In the genomic region with DNA sequence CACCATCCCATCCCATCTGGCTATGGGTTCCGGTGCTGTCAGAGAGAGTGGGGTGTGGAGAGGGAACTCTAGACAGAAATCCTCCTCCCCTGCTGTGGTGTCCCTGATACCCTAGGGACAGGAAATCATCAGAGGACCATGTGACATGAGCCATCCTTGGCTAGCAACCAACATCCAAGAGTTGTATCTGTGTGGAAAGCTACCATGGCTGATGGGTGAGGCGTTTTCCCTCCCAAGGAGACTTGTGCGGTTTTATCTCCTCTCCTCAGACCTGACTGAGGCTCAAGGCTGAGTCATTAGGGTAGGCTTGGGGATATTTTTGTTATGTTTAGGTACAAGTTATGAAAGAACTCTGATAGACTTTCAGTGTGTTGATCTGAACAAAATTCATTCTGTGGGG, we compare ENCODE assay signal across 14 mouse cellular contexts. TPM values are rescaled to one million over a fixed set of nuclear protein-coding genes. Genes with fewer than 3 reads are reported as not detected.
A peak's percentile ranks its signal among the peaks of the same experiment; 100 is the strongest.
DNase-seq lines count a peak whose midpoint lies in the region; ATAC-seq lines count a peak whose summit lies in the region.
"Had no signal": no experiment of that assay in that cellular context is flagged by ENCODE, and none has a peak within 500 bp of the region (broad histone marks: within the 10 kb centered on the region; RNA-seq: fewer than 3 reads in every experiment).

No protein-coding gene starts in this region.

- no peaks in the 10 kb centered on the region; the same call in 1 of the 2 replicates for H3K9me3 ChIP-seq in erythroblast, embryonic 14.5 days (ENCODE audit: control insufficient read depth, low read length)
- no peaks in the 10 kb centered on the region for H3K9me3 ChIP-seq in liver, embryonic 15.5 days (replicated peaks)
- no peaks in the 10 kb centered on the region for H3K9me3 ChIP-seq in stomach, embryonic 16.5 days (replicated peaks; ENCODE audit: control insufficient read depth, low read length)
- H3K9me3 ChIP-seq: forebrain, embryonic 12.5 days; limb, embryonic 13.5 days had no signal

- H3K36me3 ChIP-seq in erythroblast, embryonic 14.5 days (ENCODE audit: control insufficient read depth): no peaks in the 10 kb centered on the region
- no peaks in the 10 kb centered on the region for H3K36me3 ChIP-seq in liver, embryonic 15.5 days (replicated peaks)
- H3K36me3 ChIP-seq in stomach, embryonic 16.5 days (ENCODE audit: control insufficient read depth, insufficient read depth, low read length): no peaks in the 10 kb centered on the region
- H3K36me3 ChIP-seq: forebrain, embryonic 12.5 days; limb, embryonic 13.5 days had no signal

- peak overlapping the region; percentile 49 for H3K4me2 ChIP-seq in liver, embryonic 15.5 days
- H3K4me2 ChIP-seq in stomach, embryonic 16.5 days (ENCODE audit: low read depth, low read length): no peak overlapping the region
- H3K4me2 ChIP-seq: forebrain, embryonic 12.5 days; limb, embryonic 13.5 days had no signal

- ATAC-seq in liver, embryonic 15.5 days (ENCODE audit: insufficient read depth): peak; percentile 98
- ATAC-seq in stomach, embryonic 16.5 days (ENCODE audit: insufficient read depth, low FRiP score): peak; percentile 17; the same call in 1 of the 2 replicates
- ATAC-seq: midbrain, embryonic 16.5 days had no signal

- DNase-seq in lung, postnatal 10 days: peak; percentile 7
- no peak for DNase-seq in lung, adult 18-20 months
- no peak for DNase-seq in frontal cortex, postnatal 10 days (ENCODE audit: low spot score in 2 of 2)
- no peak for DNase-seq in right cerebral cortex, postnatal 25 days
- DNase-seq in thymus, adult 18-20 months: no peak
- DNase-seq: cerebellum, postnatal 36 days; heart, postnatal 14 days had no signal

- peak overlapping the region; percentile 44 for H3K4me3 ChIP-seq in erythroblast, embryonic 14.5 days (replicated peaks)
- H3K4me3 ChIP-seq in liver, embryonic 15.5 days (replicated peaks): no peak overlapping the region
- no peak overlapping the region for H3K4me3 ChIP-seq in stomach, embryonic 16.5 days (replicated peaks; ENCODE audit: low read length)
- H3K4me3 ChIP-seq: forebrain, embryonic 12.5 days; layer of hippocampus, adult 2 months; limb, embryonic 13.5 days had no signal

- peaks cover 82% of the 10 kb centered on the region for H3K4me1 ChIP-seq in erythroblast, embryonic 14.5 days (ENCODE audit: control insufficient read depth)
- peaks cover 75% of the 10 kb centered on the region for H3K4me1 ChIP-seq in liver, embryonic 15.5 days (replicated peaks)
- no peaks in the 10 kb centered on the region for H3K4me1 ChIP-seq in stomach, embryonic 16.5 days (ENCODE audit: control insufficient read depth, insufficient read depth, low read length)
- H3K4me1 ChIP-seq: forebrain, embryonic 12.5 days; limb, embryonic 13.5 days had no signal

- peak overlapping the region; percentile 96 for H3K27ac ChIP-seq in liver, embryonic 15.5 days (replicated peaks)
- H3K27ac ChIP-seq in stomach, embryonic 16.5 days (ENCODE audit: low read length): no peak overlapping the region
- H3K27ac ChIP-seq: forebrain, embryonic 12.5 days; layer of hippocampus, adult 2 months; limb, embryonic 13.5 days had no signal

- WGBS in liver, embryonic 15.5 days (ENCODE audit: insufficient replicate concordance): 15% methylated on average over 3 of the region's 3 CpGs
- WGBS in stomach, embryonic 16.5 days: 69% methylated on average over 3 of the region's 3 CpGs

- H3K27me3 ChIP-seq in erythroblast, embryonic 14.5 days (ENCODE audit: control insufficient read depth): no peaks in the 10 kb centered on the region
- no peaks in the 10 kb centered on the region for H3K27me3 ChIP-seq in liver, embryonic 15.5 days
- no peaks in the 10 kb centered on the region for H3K27me3 ChIP-seq in stomach, embryonic 16.5 days (ENCODE audit: control insufficient read depth, insufficient read depth, low read length)
- H3K27me3 ChIP-seq: forebrain, embryonic 12.5 days; limb, embryonic 13.5 days had no signal

- peak overlapping the region; percentile 36 for H3K9ac ChIP-seq in liver, embryonic 15.5 days
- H3K9ac ChIP-seq in stomach, embryonic 16.5 days (ENCODE audit: low read length): no peak overlapping the region
- H3K9ac ChIP-seq: forebrain, embryonic 12.5 days; limb, embryonic 13.5 days had no signal

RNA-seq across cellular contexts. Expression of gene Dcaf12, which starts 16.4 kb away (rescaled TPM):
- polyA plus RNA-seq in erythroblast, embryonic 14.5 days (2012): 14.1 and 15.2 TPM in 2 replicates
- polyA plus RNA-seq in liver, embryonic 15.5 days (2015; fragmentation: Nextera tagmentation; extraction: Ambion mirVana): 75.9 and 82.7 TPM in 2 replicates
- polyA plus RNA-seq in stomach, embryonic 16.5 days (2015; fragmentation: Nextera tagmentation; extraction: Ambion mirVana): 62.9 and 65.0 TPM in 2 replicates

RNA-seq across cellular contexts. Expression of gene Ubap1, which starts 17.7 kb away (rescaled TPM):
- 7.0 and 7.3 TPM in 2 replicates for polyA plus RNA-seq in erythroblast, embryonic 14.5 days (2012)
- polyA plus RNA-seq in liver, embryonic 15.5 days (2015; fragmentation: Nextera tagmentation; extraction: Ambion mirVana): 32.4 and 34.2 TPM in 2 replicates
- polyA plus RNA-seq in stomach, embryonic 16.5 days (2015; fragmentation: Nextera tagmentation; extraction: Ambion mirVana): 49.5 and 53.0 TPM in 2 replicates

RNA-seq across cellular contexts. Expression of gene Ubap2, which starts 56.1 kb away (rescaled TPM):
- polyA plus RNA-seq in erythroblast, embryonic 14.5 days (2012): 60.5 and 63.9 TPM in 2 replicates
- polyA plus RNA-seq in liver, embryonic 15.5 days (2015; fragmentation: Nextera tagmentation; extraction: Ambion mirVana): 22.9 and 25.0 TPM in 2 replicates
- 51.9 and 55.2 TPM in 2 replicates for polyA plus RNA-seq in stomach, embryonic 16.5 days (2015; fragmentation: Nextera tagmentation; extraction: Ambion mirVana)
